Mouse (Mus musculus) kidney, postnatal 4 days (tissue): ENCODE results near the gene Dact1.

Experiments
- DNase-seq, 2 experiments: peaks; one replicate each; pipeline ENCODE4 v3.0.0; 2021; ENCODE audit warnings: mixed read lengths in 2 of 2

Dact1 gene

GRCm38 (mm10) chr12:71337896-71338463 is 28.3 kb downstream of the Dact1 start:
- DNase-seq: no peak

GRCm38 (mm10) chr12:71339142-71339848 is 29.6 kb downstream of the Dact1 start:
- no peak for DNase-seq

GRCm38 (mm10) chr12:71342397-71342796 is 32.7 kb downstream of the Dact1 start:
- peak; percentile 56 to 71 for DNase-seq

- peak; percentile 30 to 57 for DNase-seq
These were observed 35.8 kb downstream of the Dact1 start for GRCm38 (mm10) chr12:71345471-71345870.

GRCm38 (mm10) chr12:71346071-71346470 is 36.4 kb downstream of the Dact1 start:
- DNase-seq: peak; percentile 27 to 61

- no peak for DNase-seq
These were observed 38.8 kb downstream of the Dact1 start for GRCm38 (mm10) chr12:71348401-71348896.

- no peak for DNase-seq
These were observed 40.4 kb downstream of the Dact1 start for GRCm38 (mm10) chr12:71350077-71350476.

GRCm38 (mm10) chr12:71354656-71355055 is 45.0 kb downstream of the Dact1 start:
- DNase-seq: peak; percentile 17 to 25

- peak in 1 of 2 experiments; percentile 13 for DNase-seq
These were observed 45.4 kb downstream of the Dact1 start for GRCm38 (mm10) chr12:71355092-71355491.

GRCm38 (mm10) chr12:71361616-71362015 is 51.9 kb downstream of the Dact1 start:
- DNase-seq: peak in 1 of 2 experiments; percentile 18

- DNase-seq: no peak
These were observed 52.7 kb downstream of the Dact1 start for GRCm38 (mm10) chr12:71362425-71362824.

GRCm38 (mm10) chr12:71364106-71364505 is 54.4 kb downstream of the Dact1 start:
- no peak for DNase-seq

- DNase-seq: no peak
These were observed 54.8 kb downstream of the Dact1 start for GRCm38 (mm10) chr12:71364531-71364930.

GRCm38 (mm10) chr12:71365208-71365607 is 55.5 kb downstream of the Dact1 start:
- no peak for DNase-seq

- no peak for DNase-seq
These were observed 56.5 kb downstream of the Dact1 start for GRCm38 (mm10) chr12:71366175-71366574.

GRCm38 (mm10) chr12:71368631-71369030 is 58.9 kb downstream of the Dact1 start:
- DNase-seq: no peak
